13 mouse cellular contexts compared by ENCODE assay signal in genomic region chr3:87542481-87543215, GRCm38 (mm10). TPM values are rescaled to one million over a fixed set of nuclear protein-coding genes. Genes with fewer than 3 reads are reported as not detected.
A peak's percentile ranks its signal among the peaks of the same experiment; 100 is the strongest.
DNase-seq lines count a peak whose midpoint lies in the region; ATAC-seq and TF ChIP-seq lines count a peak whose summit lies in the region.
"Had no signal": no experiment of that assay in that cellular context is flagged by ENCODE, and none has a peak within 500 bp of the region (broad histone marks: within the 10 kb centered on the region; RNA-seq: fewer than 3 reads in every experiment).

No protein-coding gene starts in this region.

- no peak overlapping the region for H3K9ac ChIP-seq in hindbrain, embryonic 16.5 days (ENCODE audit: low read depth, low read length)
- no peak overlapping the region for H3K9ac ChIP-seq in heart, adult 2 months (ENCODE audit: low read depth, low read length)
- H3K9ac ChIP-seq in hindbrain, embryonic 14.5 days: no peak overlapping the region

- no peak for TF ChIP-seq POLR2A in heart, adult 2 months (IDR thresholded peaks at IDR 0.05; ENCODE audit: insufficient read depth, low read depth, low read length)

- DNase-seq in hindbrain, embryonic 10.5 days (ENCODE audit: low spot score): peak; percentile 67
- DNase-seq in ZHBTc4 (ENCODE audit: low read depth, low spot score): peak; percentile 62
- DNase-seq in heart, adult 2 months: peak; percentile 48 to 63
- no peak for DNase-seq in hindbrain, embryonic 14.5 days (ENCODE audit: low spot score)
- no peak for DNase-seq in lung, postnatal 4 days
- no peak for DNase-seq in frontal cortex, postnatal 25 days (ENCODE audit: low spot score in 2 of 2)
- DNase-seq: gastrocnemius, postnatal 36 days; kidney, adult 18-20 months; lung, adult 18-20 months; thymus, adult 2 months had no signal

- 0 out of 2 replicates have a peak, but pooled peaks have one; percentile 41 for TF ChIP-seq EP300 in heart, adult 2 months (IDR thresholded peaks at IDR 0.05; ENCODE audit: insufficient read depth, low read depth, low read length)

- intact Hi-C loops in heart, adult 2 months (cut with DNase I): loop anchor here (2.0 to 10.0 kb wide), 2 partner anchors 16 to 1808 kb away; no protein-coding TSS in a partner anchor

- peaks cover 56% of the 10 kb centered on the region for H3K27me3 ChIP-seq in hindbrain, embryonic 10.5 days (ENCODE audit: insufficient read depth, poor library complexity, severe bottlenecking)
- no peaks in the 10 kb centered on the region for H3K27me3 ChIP-seq in hindbrain, embryonic 16.5 days (replicated peaks; ENCODE audit: control insufficient read depth, insufficient read depth, low read length)
- no peaks in the 10 kb centered on the region for H3K27me3 ChIP-seq in heart, adult 2 months (ENCODE audit: control insufficient read depth, insufficient read depth, low read length)
- H3K27me3 ChIP-seq in hindbrain, embryonic 14.5 days (ENCODE audit: control insufficient read depth, insufficient read depth, low read length): no peaks in the 10 kb centered on the region

- H3K27ac ChIP-seq in hindbrain, embryonic 10.5 days: peak overlapping the region; percentile 67
- H3K27ac ChIP-seq in hindbrain, embryonic 16.5 days (ENCODE audit: low read depth, low read length): no peak overlapping the region
- H3K27ac ChIP-seq in heart, adult 2 months: peak overlapping the region; percentile 71
- H3K27ac ChIP-seq in hindbrain, embryonic 14.5 days: peak overlapping the region; percentile 32; the same call in 1 of the 2 replicates

- no peak overlapping the region for H3K4me2 ChIP-seq in hindbrain, embryonic 16.5 days (ENCODE audit: low read length)
- H3K4me2 ChIP-seq in hindbrain, embryonic 14.5 days (replicated peaks): no peak overlapping the region

- 37% methylated on average over 7 of the region's 7 CpGs for WGBS in hindbrain, embryonic 10.5 days
- 28% methylated on average over 7 of the region's 7 CpGs for WGBS in hindbrain, embryonic 16.5 days
- 49% methylated on average over 7 of the region's 7 CpGs for WGBS in heart, adult 2 months
- WGBS in hindbrain, embryonic 14.5 days: 23% methylated on average over 7 of the region's 7 CpGs

- no peaks in the 10 kb centered on the region for H3K9me3 ChIP-seq in hindbrain, embryonic 10.5 days
- H3K9me3 ChIP-seq in hindbrain, embryonic 16.5 days (ENCODE audit: control insufficient read depth, low read length): no peaks in the 10 kb centered on the region
- H3K9me3 ChIP-seq in hindbrain, embryonic 14.5 days (ENCODE audit: control insufficient read depth, low read length): no peaks in the 10 kb centered on the region
- H3K9me3 ChIP-seq: megakaryocyte, embryonic 14.5 days had no signal

- TF ChIP-seq CTCF in heart, adult 2 months (IDR thresholded peaks at IDR 0.05): no peak

- 0 out of 2 replicates have a peak overlapping the region, but pooled peaks have one; percentile 9 for H3K4me3 ChIP-seq in hindbrain, embryonic 10.5 days
- H3K4me3 ChIP-seq in hindbrain, embryonic 16.5 days (ENCODE audit: low read length): no peak overlapping the region
- no peak overlapping the region for H3K4me3 ChIP-seq in heart, adult 2 months
- H3K4me3 ChIP-seq in hindbrain, embryonic 14.5 days (replicated peaks; ENCODE audit: low read length): no peak overlapping the region
- H3K4me3 ChIP-seq: megakaryocyte, embryonic 14.5 days had no signal

- peaks cover 28% of the 10 kb centered on the region for H3K36me3 ChIP-seq in hindbrain, embryonic 10.5 days
- H3K36me3 ChIP-seq in hindbrain, embryonic 16.5 days (ENCODE audit: control insufficient read depth, insufficient read depth, low read length): no peaks in the 10 kb centered on the region
- H3K36me3 ChIP-seq in heart, adult 2 months (ENCODE audit: control insufficient read depth, insufficient read depth, low read length): peaks cover under 1% of the 10 kb centered on the region; the same call in 1 of the 2 replicates
- H3K36me3 ChIP-seq in hindbrain, embryonic 14.5 days (replicated peaks; ENCODE audit: control insufficient read depth, insufficient read depth): peaks cover 22% of the 10 kb centered on the region

- no peaks in the 10 kb centered on the region for H3K79me2 ChIP-seq in heart, adult 2 months (replicated peaks; ENCODE audit: control insufficient read depth, insufficient read depth, low read length)

- ATAC-seq in hindbrain, embryonic 16.5 days: no peak
- no peak for ATAC-seq in hindbrain, embryonic 14.5 days (ENCODE audit: low FRiP score)
- ATAC-seq: forebrain, embryonic 14.5 days had no signal

- H3K4me1 ChIP-seq in hindbrain, embryonic 10.5 days (replicated peaks): peaks cover 55% of the 10 kb centered on the region
- H3K4me1 ChIP-seq in hindbrain, embryonic 16.5 days (ENCODE audit: control insufficient read depth, insufficient read depth, low read depth, low read length): peaks cover 6% of the 10 kb centered on the region; the same call in 1 of the 2 replicates
- peaks cover 26% of the 10 kb centered on the region for H3K4me1 ChIP-seq in heart, adult 2 months (ENCODE audit: control insufficient read depth, insufficient read depth, low read length)
- peaks cover 6% of the 10 kb centered on the region; the same call in 1 of the 2 replicates for H3K4me1 ChIP-seq in hindbrain, embryonic 14.5 days (replicated peaks; ENCODE audit: control insufficient read depth, insufficient read depth, low read length)

RNA-seq across cellular contexts. Expression of gene Etv3, which starts 17.4 kb away (rescaled TPM):
- polyA plus RNA-seq in hindbrain, embryonic 10.5 days (2016; fragmentation: Nextera tagmentation; extraction: Ambion mirVana): 9.6 and 12.2 TPM in 2 replicates
- 9.2 and 10.3 TPM in 2 replicates for polyA plus RNA-seq in hindbrain, embryonic 16.5 days (2015; fragmentation: Nextera tagmentation; extraction: Ambion mirVana)
- total RNA-seq in heart, adult 2 months (2021): 10 to 100 TPM; 17.7 to 18.5 TPM
- 9.0 and 12.2 TPM in 2 replicates for polyA plus RNA-seq in heart, adult 2 months (2012; rRNA removed)
- 7.0 and 7.1 TPM in 2 replicates for polyA plus RNA-seq in hindbrain, embryonic 14.5 days (2014; fragmentation: Nextera tagmentation; extraction: Ambion mirVana)

Comparison
In these comparisons a context has a peak if more than half of its experiments do, and no peak if none do; other contexts are left out.
1. DNase-seq: peak in hindbrain, embryonic 10.5 days (single experiment), ZHBTc4 (single experiment) and heart, adult 2 months (2 of 2); none in hindbrain, embryonic 14.5 days (single experiment), lung, postnatal 4 days (0 of 2) and frontal cortex, postnatal 25 days (0 of 2).